Mouse (Mus musculus) forebrain, embryonic 12.5 days (tissue): ENCODE results near the gene Ppard. TPM values are rescaled to one million over a fixed set of nuclear protein-coding genes. Genes with fewer than 3 reads are reported as not detected.
"Not testable (repeated sequence)": the region's sequence is repeated elsewhere in the genome, so short reads cannot be mapped to it uniquely, and the experiment has no call there.

Experiments
- ATAC-seq: fragments of 200-750 bp; cut with Nextera tagmentation; 2 replicates; pipeline ENCODE4 v1.8.0; 2017; ENCODE audit warnings: moderate TSS enrichment; ENCODE audit not compliant: low FRiP score
- H3K27ac ChIP-seq: fragments of 300-500 bp; sonication (generic); 2 replicates; pipeline ENCODE4 v1.5.1; 2016; ENCODE audit warnings: mild to moderate bottlenecking
- H3K27me3 ChIP-seq: fragments of 300-500 bp; sonication (generic); 2 replicates; pipeline ENCODE4 v1.6.1; 2016; ENCODE audit warnings: mild to moderate bottlenecking
- H3K36me3 ChIP-seq: fragments of 300-500 bp; sonication (generic); replicated peaks from 2 replicates; pipeline ENCODE4 v1.6.1; 2016; ENCODE audit warnings: mild to moderate bottlenecking
- H3K4me1 ChIP-seq: fragments of 300-500 bp; sonication (generic); 2 replicates; pipeline ENCODE4 v1.6.1; 2016
- H3K4me2 ChIP-seq: fragments of 300-500 bp; sonication (generic); 2 replicates; pipeline ENCODE4 v1.6.1; 2016; ENCODE audit warnings: mild to moderate bottlenecking, moderate library complexity
- H3K4me3 ChIP-seq: fragments of 300-500 bp; sonication (generic); replicated peaks from 2 replicates; pipeline ENCODE4 v1.5.1; 2016; ENCODE audit warnings: mild to moderate bottlenecking
- H3K9ac ChIP-seq: fragments of 300-500 bp; sonication (generic); 2 replicates; pipeline ENCODE4 v1.6.1; 2016; ENCODE audit warnings: mild to moderate bottlenecking
- H3K9me3 ChIP-seq: fragments of 300-500 bp; sonication (generic); 2 replicates; pipeline ENCODE4 v1.6.1; 2016
- WGBS: fragments of 180-500 bp; shearing (Covaris S2); methylation state at CpG from one replicate; pipeline ENCODE4 v1.1.7; 2016; 5-methylcytosine and 5-hydroxymethylcytosine counted together
- polyA plus RNA-seq: library from polyadenylated mRNA; unstranded; fragments of >200 nt; fragmentation: Nextera tagmentation; extraction: Ambion mirVana; gene quantifications from 2 replicates; pipeline ENCODE4 v1.2.1, GENCODE M21; 2016

Gene Ppard
- polyA plus RNA-seq, 1 experiment from 2014 or later: 1.6 TPM

DNA sequence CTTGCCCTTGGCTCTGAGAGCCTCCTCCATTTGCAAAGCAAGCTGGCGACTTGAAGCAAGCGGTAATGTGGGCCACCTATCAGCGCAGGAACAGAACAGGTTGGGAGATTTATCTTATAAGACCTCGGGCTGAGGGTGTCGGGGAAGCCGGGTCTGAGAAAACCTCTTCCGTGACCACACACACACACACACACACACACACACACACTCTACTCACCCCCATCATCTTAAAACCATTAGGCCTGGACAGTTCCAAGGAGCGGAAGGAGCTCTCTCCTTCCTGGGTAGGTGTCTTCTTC, 24.2 kb upstream of the Ppard start:
- Histone ChIP-seq H3K9me3 (no peaks in the 10 kb centered on the region), H3K4me3 (no peak overlapping the region), H3K36me3 (peaks cover 21% of the 10 kb centered on the region), H3K27ac (no peak overlapping the region), H3K27me3 (peaks cover 14% of the 10 kb centered on the region; the same call in 1 of the 2 replicates), H3K4me1 (peaks cover 14% of the 10 kb centered on the region), H3K9ac (peak overlapping the region; percentile 38; the same call in 1 of the 2 replicates), H3K4me2 (peak overlapping the region; percentile 29; the same call in 1 of the 2 replicates)
- 81% methylated on average over 8 of the region's 8 CpGs for WGBS
- no peak for ATAC-seq

DNA sequence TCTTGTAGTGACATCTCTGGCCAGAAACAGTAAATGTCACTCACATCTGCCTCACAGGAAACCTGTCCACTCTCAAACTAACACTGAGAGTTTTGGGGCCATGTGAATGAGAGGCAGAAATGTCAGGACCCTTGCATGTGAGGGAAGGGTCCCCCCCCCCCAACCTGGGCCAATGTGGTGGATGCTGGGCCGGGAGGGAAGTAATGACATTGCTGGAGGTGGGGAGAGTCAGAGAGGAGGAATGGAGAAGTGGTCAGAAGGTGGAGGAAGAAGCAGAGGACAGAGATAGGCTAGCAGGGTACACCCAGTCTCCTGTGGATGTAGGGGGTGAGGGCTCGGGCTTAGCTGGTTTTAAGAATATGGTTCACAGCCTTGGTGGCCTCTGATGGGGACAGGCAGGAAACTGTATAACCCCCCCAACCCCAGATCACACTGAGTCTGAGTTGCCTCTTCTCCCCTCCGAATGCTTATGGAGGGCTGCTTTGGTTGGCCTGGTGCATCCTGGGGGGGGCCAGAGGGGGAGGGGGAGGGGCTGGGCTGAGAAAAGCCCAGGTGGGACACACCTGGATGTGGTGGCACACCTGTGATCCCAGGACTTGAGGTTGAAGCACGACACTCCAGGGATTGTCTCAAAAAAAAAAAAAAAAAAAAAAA, 22.9 kb upstream of the Ppard start:
- no peak for ATAC-seq
- WGBS: 69% methylated on average over 4 of the region's 4 CpGs

DNA sequence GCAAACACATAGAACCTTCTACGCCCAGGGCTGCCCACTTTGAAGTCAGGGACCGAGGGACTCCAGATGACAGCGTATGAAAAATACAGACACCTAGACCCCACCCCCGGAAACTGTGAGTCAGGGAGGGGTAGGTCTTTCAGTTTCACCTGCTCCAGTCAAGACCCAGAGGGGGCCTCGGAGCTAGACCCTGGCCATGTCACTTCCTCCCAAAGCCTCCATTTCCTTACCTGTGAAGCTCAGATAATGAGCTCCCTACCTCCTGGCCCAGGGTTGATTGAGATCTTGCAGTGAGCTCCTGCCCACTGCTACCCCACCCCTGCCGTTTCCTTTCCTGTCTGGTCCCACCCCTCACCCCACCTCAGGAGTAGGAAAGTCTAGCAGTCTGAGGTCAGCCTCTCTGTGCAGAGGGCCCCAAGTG, 20.6 kb upstream of the Ppard start:
- Histone ChIP-seq H3K9me3 (no peaks in the 10 kb centered on the region), H3K4me2 (no peak overlapping the region), H3K36me3 (no peaks in the 10 kb centered on the region), H3K9ac (no peak overlapping the region), H3K27ac (no peak overlapping the region), H3K27me3 (peaks cover 18% of the 10 kb centered on the region; the same call in 1 of the 2 replicates), H3K4me1 (peaks cover 14% of the 10 kb centered on the region), H3K4me3 (no peak overlapping the region)
- 86% methylated on average over 6 of the region's 6 CpGs for WGBS
- ATAC-seq: no peak

More for the DNA sequence above, 22.9 kb upstream of the Ppard start:
- H3K27ac ChIP-seq: no peak overlapping the region
- peaks cover 9% of the 10 kb centered on the region; the same call in 1 of the 2 replicates for H3K36me3 ChIP-seq
- peaks cover 14% of the 10 kb centered on the region for H3K4me1 ChIP-seq
- no peak overlapping the region for H3K9ac ChIP-seq
- peaks cover 14% of the 10 kb centered on the region; the same call in 1 of the 2 replicates for H3K27me3 ChIP-seq
- H3K4me2 ChIP-seq: no peak overlapping the region
- H3K9me3 ChIP-seq: no peaks in the 10 kb centered on the region
- no peak overlapping the region for H3K4me3 ChIP-seq

DNA sequence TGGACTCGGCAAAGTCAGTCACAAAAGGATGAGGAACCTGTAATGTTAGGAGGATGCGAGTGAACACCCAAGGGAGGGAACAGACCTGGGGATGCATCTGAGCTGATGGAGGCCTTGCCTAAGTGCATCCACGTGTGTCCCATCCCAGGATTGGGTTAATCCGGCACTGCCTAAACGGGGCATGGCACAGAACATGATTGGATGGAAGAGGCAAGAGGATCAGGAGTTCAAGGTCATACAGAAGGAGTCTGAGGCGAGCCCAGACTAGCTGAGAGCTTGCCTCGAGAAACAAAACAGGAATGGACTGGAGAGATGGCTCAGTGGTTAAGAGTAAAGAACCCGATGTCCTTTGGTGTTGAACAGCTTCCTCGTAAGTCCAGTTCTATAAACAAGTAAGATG, 20.1 kb upstream of the Ppard start:
- Histone ChIP-seq H3K4me2 (no peak overlapping the region), H3K27ac (no peak overlapping the region), H3K27me3 (peaks cover 18% of the 10 kb centered on the region; the same call in 1 of the 2 replicates), H3K9me3 (no peaks in the 10 kb centered on the region), H3K4me1 (peaks cover 11% of the 10 kb centered on the region), H3K4me3 (no peak overlapping the region), H3K9ac (no peak overlapping the region), H3K36me3 (no peaks in the 10 kb centered on the region)
- 77% methylated on average over 9 of the region's 9 CpGs for WGBS
- no peak for ATAC-seq

DNA sequence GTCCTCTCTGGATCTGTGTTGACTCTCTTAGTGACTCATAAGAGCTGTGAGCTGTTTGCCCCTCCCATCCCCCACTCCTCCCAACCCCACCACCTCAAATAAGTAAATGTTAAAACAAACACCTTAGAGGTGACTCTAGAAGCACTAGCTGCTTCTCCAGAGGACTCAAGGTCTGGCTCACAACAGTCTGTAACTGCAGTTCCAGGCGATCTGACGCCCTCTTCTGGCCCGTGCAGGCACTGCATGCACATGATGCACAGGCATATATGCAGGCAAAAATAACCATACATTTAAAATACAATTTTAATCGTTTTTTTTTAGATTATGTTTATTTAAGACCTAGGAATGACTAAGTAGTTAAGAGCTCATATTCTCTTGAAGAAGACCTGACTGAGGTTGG, 19.3 kb upstream of the Ppard start:
- no peak overlapping the region for H3K9ac ChIP-seq
- no peaks in the 10 kb centered on the region for H3K36me3 ChIP-seq
- H3K4me1 ChIP-seq: 0 out of 2 replicates have a peak, but pooled peaks cover 8% of the 10 kb centered on the region
- 29% methylated on average over 4 of the region's 4 CpGs for WGBS
- ATAC-seq: no peak
- H3K27me3 ChIP-seq: peaks cover 18% of the 10 kb centered on the region
- no peak overlapping the region for H3K4me3 ChIP-seq
- H3K27ac ChIP-seq: no peak overlapping the region
- no peak overlapping the region for H3K4me2 ChIP-seq
- H3K9me3 ChIP-seq: no peaks in the 10 kb centered on the region

DNA sequence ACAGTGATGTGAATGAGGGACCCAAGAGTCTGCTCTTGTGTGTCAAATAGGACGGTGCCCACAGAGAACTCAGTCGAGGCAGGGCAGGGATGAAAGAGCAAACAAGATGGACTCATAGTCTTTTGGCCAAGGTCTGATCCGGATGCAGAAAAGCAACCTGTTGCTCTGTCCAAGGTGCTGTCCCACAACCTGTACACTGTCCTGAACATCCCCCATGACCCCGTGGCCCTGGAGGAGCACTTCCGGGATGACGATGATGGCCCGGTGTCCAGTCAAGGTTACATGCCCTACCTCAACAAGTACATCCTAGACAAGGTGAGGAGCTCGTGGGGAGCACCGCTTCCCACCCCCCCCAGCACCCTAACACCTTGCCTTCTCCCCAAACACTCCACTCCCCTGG, 15.7 kb upstream of the Ppard start:
- Histone ChIP-seq H3K27ac (no peak overlapping the region), H3K9me3 (no peaks in the 10 kb centered on the region), H3K4me3 (no peak overlapping the region), H3K36me3 (no peaks in the 10 kb centered on the region), H3K9ac (no peak overlapping the region), H3K4me1 (0 out of 2 replicates have a peak, but pooled peaks cover 5% of the 10 kb centered on the region), H3K4me2 (no peak overlapping the region), H3K27me3 (peaks cover 4% of the 10 kb centered on the region; the same call in 1 of the 2 replicates)
- no peak for ATAC-seq
- WGBS: 85% methylated on average over 9 of the region's 9 CpGs

DNA sequence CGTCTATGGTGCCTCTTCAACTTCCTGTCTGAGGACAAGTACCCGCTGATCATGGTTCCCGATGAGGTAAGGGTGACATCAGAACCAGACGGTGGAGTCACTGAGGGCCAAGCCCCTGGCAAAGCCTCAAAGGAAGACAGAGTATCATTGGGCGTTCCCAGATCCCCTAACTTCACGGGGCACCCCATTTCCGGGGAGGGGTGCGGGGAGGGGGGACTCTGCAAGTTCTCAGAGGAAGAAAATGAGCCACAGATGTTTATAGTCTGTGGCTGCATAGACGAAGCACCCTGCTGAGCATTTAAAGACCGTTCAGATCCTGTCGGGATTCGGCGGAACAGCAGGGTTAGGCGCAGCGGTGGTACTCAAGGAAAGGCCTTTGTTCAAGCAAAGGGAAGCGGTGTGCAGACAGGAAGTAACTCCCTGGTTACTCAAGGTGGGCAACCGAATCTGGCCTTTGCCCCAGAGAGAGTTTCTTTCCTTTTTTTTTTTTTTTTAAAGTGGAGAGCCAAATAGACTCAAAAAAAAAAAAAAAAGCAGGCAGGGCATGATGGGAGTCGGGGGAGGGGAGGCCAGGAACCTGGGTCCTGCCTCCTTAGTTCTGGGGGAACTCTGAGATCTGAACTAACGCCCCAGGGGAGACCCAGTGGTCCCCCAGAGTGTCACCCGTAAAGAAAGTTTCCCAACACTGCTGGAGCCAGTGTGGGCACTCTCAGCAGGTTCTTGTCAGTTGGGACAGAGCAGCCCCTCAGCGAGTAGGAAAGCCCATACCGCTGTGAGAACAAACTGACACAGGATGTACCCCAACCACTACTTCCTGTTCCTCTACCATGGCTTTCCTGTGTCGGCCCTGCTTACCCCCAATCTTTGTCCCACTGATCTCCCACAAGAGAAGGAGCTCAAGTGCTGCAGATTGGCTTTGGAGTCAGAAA, 14.5 kb upstream of the Ppard start:
- Histone ChIP-seq H3K4me1 (peaks cover 7% of the 10 kb centered on the region), H3K9me3 (no peaks in the 10 kb centered on the region), H3K27ac (peak overlapping the region; percentile 25; the same call in 1 of the 2 replicates), H3K9ac (peak overlapping the region; percentile 17; the same call in 1 of the 2 replicates), H3K4me3 (no peak overlapping the region), H3K4me2 (peak overlapping the region; percentile 6; the same call in 1 of the 2 replicates), H3K36me3 (no peaks in the 10 kb centered on the region), H3K27me3 (peaks cover 4% of the 10 kb centered on the region; the same call in 1 of the 2 replicates)
- ATAC-seq: no peak
- WGBS: 25% methylated on average over 23 of the region's 23 CpGs

DNA sequence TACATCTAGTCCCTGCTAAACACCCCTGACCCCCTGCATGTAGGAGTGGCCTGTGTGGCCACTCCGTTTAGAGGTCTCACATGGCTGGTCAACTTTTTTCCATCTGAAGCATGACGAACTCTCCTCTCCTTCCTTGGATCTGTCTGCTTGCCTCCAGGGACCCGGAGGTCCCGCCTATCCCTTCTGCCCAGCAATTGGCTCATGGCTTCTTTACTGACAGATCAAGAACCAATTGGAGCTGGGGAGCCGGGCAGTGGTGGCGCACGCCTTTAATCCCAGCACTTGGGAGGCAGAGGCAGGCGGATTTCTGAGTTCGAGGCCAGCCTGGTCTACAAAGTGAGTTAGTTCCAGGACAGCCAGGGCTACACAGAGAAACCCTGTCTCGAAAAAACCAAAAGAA, 10.0 kb upstream of the Ppard start:
- H3K9ac ChIP-seq, H3K4me2 ChIP-seq, H3K9me3 ChIP-seq, H3K36me3 ChIP-seq, ATAC-seq, H3K27me3 ChIP-seq, H3K27ac ChIP-seq, H3K4me3 ChIP-seq: not testable (repeated sequence)
- H3K4me1 ChIP-seq: peaks cover 25% of the 10 kb centered on the region
- WGBS: 94% methylated on average over 10 of the region's 10 CpGs

DNA sequence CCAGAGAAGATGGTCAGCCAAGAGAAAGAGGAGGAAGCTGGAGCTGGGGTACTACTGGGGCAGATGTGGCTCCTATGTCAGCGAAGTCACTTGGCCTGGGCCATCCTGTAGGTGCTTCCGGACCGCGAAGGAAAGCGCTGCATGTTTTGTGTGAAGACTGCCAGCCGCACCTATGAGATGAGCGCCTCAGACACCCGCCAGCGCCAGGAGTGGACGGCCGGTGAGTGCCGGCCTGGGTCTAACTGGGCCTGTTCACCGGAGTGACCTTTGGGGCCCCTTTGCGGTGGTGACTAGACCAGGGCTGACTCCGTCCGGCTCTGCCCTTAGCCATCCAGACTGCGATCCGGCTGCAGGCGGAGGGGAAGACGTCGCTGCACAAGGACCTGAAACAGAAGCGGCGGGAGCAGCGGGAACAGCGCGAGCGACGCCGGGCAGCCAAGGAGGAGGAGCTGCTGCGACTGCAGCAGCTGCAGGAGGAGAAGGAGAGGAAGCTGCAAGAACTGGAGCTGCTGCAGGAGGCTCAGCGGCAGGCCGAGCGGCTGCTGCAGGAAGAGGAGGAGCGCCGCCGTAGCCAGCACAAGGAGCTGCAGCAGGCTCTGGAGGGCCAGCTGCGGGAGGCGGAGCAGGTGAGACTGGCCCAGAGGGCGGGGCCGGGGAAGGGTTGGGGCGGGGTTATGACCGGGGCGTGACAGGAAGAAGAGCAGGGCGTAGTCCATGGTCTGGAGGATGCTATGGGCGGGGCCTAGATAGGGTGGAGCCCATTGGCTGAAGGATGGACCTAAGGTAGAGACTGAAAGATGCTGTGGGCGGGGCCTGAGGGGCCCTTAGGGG, 8.7 kb upstream of the Ppard start:
- WGBS: 2% methylated on average over 46 of the region's 46 CpGs
- ATAC-seq: peak; percentile 89
- H3K27me3 ChIP-seq: no peaks in the 10 kb centered on the region; the same call in 1 of the 2 replicates
- peak overlapping the region; percentile 73 for H3K9ac ChIP-seq
- no peaks in the 10 kb centered on the region for H3K9me3 ChIP-seq
- H3K36me3 ChIP-seq: no peaks in the 10 kb centered on the region
- H3K4me1 ChIP-seq: peaks cover 21% of the 10 kb centered on the region
- H3K4me2 ChIP-seq: peak overlapping the region; percentile 82
- peak overlapping the region; percentile 86 for H3K27ac ChIP-seq
- H3K4me3 ChIP-seq: peak overlapping the region; percentile 47

DNA sequence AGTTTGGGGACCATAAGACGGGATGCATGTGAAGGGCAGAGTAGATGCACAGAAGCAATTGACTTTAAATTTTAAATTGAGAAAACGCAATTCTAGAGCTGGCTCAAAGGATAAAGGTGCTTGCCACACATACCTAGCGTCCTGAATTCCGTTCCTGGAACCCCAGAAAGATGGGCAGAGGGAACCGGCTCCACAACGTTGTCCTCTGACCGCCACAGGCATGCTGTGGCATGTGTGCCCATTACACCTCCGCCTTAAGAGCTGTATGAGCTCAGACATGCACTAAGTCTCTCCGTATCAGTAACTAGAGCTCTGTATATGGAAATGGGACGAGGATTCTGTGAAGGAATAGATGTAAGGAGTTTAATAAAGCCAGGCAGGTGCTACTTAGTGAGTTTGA, 7.9 kb upstream of the Ppard start:
- Histone ChIP-seq H3K9me3 (no peaks in the 10 kb centered on the region), H3K4me3 (no peak overlapping the region), H3K9ac (no peak overlapping the region), H3K27me3 (no peaks in the 10 kb centered on the region; the same call in 1 of the 2 replicates), H3K4me2 (no peak overlapping the region), H3K27ac (no peak overlapping the region), H3K36me3 (no peaks in the 10 kb centered on the region), H3K4me1 (peaks cover 21% of the 10 kb centered on the region)
- WGBS: 87% methylated on average over 10 of the region's 10 CpGs
- ATAC-seq: no peak

DNA sequence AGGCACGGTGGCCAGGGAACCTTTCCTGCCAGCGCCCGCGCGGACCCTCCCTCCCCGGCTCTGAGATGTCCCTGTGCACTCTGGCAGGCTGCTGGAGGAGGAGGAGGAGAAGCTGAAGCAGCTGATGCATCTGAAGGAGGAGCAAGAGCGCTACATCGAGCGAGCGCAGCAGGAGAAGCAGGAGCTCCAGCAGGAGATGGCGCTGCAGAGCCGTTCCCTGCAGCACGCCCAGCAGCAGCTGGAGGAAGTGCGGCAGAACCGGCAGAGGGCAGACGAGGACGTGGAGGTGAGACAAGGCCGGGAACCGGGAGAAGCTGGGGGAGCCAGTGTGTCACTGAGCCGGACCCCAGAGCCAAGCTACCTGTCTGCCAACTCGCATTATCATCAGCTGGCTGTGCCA, 6.5 kb upstream of the Ppard start:
- peaks cover 21% of the 10 kb centered on the region for H3K4me1 ChIP-seq
- H3K4me3 ChIP-seq: peak overlapping the region; percentile 33
- peaks cover 2% of the 10 kb centered on the region; the same call in 1 of the 2 replicates for H3K27me3 ChIP-seq
- H3K9ac ChIP-seq: peak overlapping the region; percentile 44
- under 1% methylated on average over 21 of the region's 21 CpGs for WGBS
- H3K9me3 ChIP-seq: no peaks in the 10 kb centered on the region
- ATAC-seq: peak; percentile 60
- H3K4me2 ChIP-seq: peak overlapping the region; percentile 78
- H3K36me3 ChIP-seq: no peaks in the 10 kb centered on the region
- peak overlapping the region; percentile 57; the same call in 1 of the 2 replicates for H3K27ac ChIP-seq

DNA sequence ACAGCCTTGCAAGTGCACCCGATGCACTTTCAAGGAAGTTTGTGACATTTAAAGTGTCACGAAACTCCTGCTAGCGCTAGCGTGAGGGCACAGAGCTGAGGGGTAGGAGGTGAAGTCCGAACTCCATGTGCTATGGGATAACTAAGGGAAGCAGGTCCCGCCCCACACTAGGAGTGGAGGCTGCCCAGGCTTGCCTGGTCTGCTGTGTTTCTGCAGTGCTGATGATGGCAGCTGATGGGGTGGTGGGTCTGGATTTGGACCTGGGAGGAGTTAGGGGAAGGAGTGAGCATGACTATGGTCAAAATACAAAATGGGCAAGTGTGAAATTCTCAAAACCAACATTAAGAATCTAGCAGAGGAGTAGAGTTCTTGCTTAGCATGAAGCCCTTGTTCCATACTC, 2.0 kb upstream of the Ppard start:
- no peak overlapping the region for H3K9ac ChIP-seq
- peaks cover 10% of the 10 kb centered on the region; the same call in 1 of the 2 replicates for H3K27me3 ChIP-seq
- H3K36me3 ChIP-seq: no peaks in the 10 kb centered on the region
- H3K4me3 ChIP-seq: no peak overlapping the region
- ATAC-seq: no peak
- H3K27ac ChIP-seq: no peak overlapping the region
- 87% methylated on average over 6 of the region's 6 CpGs for WGBS
- no peak overlapping the region for H3K4me2 ChIP-seq
- H3K4me1 ChIP-seq: peaks cover 13% of the 10 kb centered on the region
- H3K9me3 ChIP-seq: no peaks in the 10 kb centered on the region
